Mouse (Mus musculus) frontal cortex, postnatal 10 days (tissue): ENCODE results near the gene Cdk2ap2.
"Not testable (repeated sequence)": the region's sequence is repeated elsewhere in the genome, so short reads cannot be mapped to it uniquely, and the experiment has no call there.

Experiments used
- DNase-seq, 2 experiments: peaks; one replicate each; pipeline ENCODE4 v3.0.0; 2022; ENCODE audit warnings: low spot score in 2 of 2, mixed read lengths in 1 of 2

Gene Cdk2ap2

DNA sequence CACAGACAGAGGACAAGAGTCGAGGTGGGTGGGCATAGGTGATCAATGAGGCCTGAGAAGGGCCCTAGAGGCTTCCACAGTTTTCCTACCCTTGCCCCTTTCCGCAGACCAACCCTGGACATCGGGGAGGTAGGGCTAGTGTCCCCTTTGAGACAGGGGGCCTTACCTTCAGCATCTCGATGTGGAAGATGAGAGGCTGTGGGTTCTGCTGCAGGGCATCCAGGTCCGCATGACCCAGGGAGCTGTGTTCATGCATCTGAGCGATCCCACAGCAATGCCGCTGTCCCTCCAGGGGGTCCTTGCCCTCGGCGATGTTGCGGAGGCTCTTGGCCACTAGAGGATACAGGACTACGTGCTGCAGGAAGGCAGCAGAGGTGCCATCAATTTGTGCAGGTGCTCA is 18.8 kb downstream of the Cdk2ap2 start:
- no peak for DNase-seq

DNA sequence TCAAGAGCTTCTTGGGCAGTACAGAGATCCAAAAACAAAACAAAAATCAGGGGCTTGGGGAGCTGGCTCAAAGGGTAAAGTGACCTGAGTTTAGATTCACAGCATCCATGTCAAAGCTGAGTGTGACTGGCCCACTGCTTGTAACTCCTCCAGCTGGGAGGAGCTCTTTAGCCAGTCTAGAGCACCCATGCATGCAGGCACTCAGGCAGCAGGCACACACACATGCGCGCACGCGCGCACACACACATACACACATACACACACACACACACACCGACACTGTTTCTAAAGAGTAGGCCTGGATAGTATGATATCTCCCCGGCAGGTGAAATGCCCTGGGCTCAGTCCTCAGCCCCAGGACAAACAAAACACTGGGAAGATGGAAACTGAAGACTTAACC is 20.0 kb downstream of the Cdk2ap2 start:
- DNase-seq: no peak

DNA sequence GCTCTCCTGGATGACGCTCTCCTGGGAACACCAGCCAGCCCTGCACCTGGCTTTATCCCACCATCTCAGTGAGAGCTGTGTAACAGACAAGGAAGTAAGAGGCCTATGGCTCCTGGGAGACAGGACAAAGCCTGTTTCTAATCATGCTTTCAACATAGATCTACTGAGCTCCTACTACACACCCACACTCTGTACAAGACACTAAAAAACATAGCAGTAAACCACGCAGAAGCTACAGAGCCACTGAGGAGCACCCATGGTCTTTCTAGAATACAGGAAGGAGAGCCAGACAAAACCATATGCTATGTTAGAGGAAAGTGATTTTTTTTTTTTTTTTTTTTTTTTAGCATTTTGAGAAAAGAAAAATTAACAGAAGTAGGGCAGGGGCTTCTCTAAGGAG is 21.4 kb downstream of the Cdk2ap2 start:
- DNase-seq: no peak

DNA sequence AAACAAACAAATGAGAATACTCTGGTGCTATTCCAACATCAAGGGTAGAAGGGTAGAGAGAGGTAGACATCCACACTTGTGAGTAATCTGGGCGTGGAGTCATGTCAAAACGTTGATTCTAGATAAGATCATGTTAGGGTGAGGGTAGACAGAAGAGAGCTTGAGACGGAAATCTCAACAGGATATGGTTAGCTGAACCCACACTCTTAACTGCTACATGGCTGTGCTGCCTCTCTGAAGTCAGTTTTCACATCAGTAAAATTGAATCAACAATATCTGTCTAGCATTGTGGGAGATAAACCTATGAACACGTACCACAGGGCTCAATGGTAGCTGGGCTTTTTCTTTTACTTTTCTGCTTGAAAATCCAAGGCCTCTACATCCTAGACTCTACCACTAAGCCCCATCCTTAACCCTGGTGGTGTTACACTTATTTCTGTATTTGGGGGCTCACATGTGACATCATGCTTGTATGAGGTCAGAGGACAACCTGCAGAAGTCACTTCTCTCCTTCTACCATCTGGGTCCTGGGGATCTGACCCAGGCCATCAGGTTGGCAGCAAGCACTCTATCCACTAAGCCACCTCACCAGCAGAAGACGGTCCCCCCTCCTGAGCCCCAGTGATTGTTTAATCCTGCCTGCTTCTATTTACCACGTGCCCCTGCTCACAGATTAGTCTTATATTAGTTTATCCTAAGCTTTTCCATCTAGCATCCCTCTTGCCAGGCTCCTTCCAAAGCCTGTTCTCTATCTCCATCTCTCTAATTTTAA is 22.9 kb downstream of the Cdk2ap2 start:
- no peak for DNase-seq

DNA sequence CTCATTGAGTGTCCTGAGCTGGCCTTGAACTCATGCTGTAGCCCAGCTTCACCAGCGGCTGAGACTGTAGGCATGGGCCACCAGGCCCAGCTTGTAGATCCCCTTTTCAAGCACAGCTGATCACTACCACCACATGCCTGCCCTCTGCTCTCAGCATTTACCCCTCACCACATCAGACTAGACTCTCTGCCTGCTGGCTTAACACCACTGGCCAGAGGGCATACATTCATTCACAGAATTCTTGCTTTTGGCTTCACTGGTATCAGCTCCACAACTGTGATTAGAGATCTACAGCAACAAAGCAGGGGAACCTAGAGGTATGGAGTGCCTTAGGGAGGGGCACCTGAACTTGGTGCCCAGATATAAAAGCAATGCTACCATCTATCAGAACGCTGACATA is 23.5 kb downstream of the Cdk2ap2 start:
- DNase-seq: no peak

DNA sequence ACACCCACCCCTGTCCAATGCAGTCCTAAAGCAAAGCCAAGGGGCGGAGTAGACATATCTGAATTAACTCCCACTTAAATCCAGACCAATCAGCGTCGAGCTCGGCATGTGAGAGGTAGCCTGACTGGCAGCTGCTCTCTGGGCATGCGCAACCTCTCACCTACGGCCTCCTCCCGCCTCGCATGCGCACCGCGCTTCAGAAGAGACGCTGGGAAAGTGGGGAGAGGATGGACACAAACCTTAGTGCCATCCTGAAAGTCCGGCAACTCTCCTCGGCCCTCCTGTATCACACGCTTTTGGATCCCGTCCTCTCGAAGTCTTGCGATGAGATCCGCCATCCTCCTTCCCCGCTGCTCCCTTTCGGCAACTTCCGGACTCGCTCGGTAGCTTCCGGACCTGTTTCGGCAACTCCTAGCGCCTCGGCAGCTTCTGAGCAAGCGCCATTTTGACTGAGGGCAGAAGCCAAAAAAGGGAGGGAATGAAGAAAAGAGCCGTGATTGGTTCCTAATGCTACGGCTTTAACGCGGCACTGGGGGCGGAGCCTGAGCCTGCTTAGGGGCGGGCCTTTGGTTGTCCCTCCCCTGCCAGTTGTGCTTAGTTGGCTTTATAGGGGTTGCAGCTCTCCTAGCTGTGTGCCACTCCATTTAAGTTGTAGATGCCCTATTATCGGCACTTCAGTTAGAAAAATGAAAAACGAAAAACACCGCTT is 24.3 kb downstream of the Cdk2ap2 start:
- peak; percentile 96 to 97 for DNase-seq

DNA sequence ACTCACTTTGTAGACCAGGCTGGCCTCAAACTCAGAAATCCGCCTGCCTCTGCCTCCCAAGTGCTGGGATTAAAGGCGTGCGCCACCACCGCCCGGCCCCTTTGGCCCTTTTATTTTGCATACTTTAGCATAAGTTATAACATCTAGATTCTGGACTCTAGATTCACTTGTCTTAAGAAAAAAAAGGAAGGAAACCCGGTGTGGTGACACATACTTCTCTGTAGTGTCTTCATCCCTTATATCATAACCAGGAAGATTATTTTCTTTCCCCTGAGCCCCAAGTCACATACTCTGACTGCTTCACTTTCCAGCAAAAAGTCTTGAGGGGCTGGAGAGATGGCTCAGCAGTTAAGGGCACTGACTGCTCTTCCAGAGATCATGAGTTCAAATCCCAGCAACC is 24.9 kb downstream of the Cdk2ap2 start:
- not testable (repeated sequence) for DNase-seq

DNA sequence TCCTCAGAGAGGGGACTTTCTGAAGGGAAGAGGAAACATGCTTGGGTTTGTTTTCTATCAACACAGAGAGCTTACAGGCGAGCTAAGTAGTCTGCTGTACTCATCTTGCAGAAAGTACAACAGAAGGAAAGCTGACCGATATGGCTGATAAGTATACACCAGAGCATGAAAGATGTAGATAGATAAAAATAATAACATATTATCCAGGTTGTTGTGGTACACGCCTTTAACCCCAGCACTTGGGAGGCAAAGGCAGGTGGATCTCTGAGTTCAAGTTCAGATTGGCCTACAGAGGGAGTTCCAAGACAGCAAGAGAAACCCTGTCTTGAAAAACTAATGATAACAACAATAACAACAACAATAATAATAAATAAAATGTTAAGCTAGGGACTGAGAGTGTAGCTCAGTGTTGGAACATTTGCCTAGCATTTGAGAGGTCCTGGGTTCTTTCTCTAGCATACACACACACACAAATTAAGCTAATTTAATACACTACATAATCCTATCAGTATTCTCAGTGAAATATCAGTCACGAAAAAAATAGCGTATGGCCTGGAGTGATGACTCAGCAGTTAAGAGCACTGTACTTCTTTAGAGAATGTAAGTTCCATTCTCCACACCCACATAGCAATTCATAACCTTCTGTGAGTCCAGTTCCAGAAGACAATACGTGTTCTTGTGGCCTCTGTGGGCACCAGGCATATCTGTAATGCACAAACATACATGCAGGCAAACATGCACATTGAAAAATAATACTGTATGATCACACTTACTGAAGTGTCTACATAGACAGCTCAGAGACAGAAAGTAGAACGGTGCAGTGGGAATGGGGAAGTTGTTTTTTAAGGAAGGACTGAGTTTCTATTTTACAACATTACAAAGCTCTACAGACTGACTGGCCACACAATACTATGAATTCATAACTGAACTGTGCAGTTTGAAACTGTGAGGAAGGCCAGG is 25.7 kb downstream of the Cdk2ap2 start:
- DNase-seq: no peak

DNA sequence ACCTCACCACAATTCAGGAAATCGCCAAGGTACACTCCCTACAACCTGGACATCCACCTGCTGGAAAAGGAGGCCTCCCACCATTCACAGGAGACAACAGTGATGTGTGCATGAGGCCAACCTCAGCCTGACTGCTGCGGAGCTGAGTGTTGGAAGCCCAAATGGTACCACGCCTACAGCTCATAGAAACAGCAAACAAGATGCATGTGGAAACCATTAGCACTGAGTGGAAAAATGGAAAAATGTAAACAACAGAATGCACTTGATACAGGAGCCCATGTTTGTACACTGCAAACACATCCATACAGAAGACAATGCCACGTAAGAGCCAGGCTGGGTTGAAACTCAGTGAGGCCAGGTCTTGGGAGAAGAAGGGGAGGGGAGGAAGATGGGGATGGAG is 27.4 kb downstream of the Cdk2ap2 start:
- DNase-seq: no peak

DNA sequence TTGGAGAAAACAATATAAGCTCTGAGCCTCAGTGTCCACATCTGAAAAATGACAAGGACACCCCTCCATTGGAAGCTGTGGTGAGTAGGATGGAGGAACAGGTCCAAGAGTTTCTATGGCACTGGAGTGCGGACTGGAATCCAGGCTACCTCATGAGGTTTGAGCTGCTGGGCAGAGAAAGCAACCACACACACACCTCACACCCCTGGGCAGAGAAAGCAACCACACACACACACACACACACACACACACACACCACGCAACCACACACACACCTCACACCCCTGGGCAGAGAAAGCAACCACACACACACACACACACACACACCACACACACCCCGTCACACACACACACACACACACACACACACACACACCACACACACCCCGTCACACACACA is 28.3 kb downstream of the Cdk2ap2 start:
- not testable (repeated sequence) for DNase-seq

DNA sequence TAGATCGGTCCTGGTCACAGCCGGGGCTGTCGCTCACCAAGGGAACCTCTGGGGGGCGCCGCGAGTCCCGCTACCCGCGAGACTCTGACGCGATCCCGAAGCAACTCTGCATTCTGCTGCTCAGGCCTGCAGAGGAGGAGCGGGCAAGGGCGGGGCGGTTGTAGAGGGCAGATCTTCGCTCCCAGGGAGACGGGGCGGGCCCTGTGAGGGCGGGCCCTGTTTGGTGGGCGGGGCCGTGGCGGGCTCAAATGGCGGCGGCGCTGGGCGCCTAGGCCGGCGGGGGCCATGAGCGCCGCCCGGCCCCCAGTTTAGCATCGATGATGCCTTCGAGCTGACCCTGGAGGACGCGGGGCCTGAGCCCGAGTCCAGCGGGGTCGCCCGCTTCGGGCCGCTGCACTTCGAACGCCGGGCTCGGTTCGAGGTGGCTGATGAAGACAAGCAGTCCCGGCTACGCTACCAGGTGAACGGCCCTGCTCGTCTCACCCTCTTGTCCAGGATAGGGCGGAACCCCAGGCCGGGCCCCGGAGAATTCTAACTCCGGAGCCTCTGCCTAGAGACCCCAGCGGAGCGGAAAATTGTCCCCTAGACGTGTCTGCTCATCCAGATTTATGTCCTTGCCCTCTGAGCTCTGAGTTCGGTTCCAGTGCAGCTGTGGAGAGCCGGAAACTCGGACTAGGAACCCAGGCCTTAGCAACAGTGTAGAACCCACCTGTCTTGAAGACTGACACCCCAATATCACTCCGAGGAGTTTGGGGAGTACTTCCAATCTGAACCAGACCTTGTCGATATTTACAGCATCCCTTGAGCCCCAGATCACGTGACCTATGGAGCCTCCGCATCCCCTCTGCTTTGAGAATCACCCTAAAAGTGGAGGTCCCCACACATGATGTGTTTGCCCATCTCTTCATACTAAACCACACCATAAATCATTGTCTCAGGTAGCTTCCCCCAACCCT is 29.0 kb downstream of the Cdk2ap2 start, which contains the start of gene Aip:
Gene Aip (minus strand): TSS at position 118 of the 956 bp plus-strand sequence.
- peak; percentile 98 for DNase-seq

DNA sequence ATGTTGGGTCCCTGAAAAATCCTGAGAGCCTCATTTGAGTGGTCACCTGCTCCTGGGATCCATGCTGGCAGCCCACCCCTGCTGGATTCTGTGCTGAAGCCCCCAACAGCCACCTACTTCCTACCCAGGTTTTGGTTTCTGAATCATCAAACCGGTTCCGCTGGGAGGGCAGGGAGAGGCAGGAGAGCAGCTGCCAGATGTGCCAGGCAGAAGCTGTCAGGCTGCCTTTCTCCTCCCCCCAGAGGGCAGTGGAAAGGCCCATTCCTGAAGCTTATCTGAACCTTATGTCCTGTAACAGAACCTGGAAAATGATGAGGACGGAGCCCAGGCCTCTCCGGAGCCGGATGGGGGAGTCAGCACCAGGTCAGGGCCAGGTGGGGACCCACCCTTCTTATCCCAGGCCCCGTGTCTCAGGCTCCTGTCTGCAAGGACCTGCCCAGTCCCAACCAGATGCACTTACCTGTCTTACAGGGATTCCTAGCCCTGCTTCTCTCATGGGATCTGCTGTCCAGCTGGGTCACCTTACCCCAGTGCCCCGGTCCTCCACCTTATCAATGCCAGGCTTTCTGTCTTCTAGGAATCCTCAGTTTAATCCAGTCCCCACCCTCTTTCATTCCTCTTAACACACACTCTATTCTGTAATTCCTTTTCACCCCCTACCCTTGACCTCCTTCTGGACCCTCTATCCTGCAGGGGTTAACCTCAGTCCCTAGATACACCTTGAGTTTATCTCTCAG is 29.9 kb downstream of the Cdk2ap2 start:
- DNase-seq: no peak

DNA sequence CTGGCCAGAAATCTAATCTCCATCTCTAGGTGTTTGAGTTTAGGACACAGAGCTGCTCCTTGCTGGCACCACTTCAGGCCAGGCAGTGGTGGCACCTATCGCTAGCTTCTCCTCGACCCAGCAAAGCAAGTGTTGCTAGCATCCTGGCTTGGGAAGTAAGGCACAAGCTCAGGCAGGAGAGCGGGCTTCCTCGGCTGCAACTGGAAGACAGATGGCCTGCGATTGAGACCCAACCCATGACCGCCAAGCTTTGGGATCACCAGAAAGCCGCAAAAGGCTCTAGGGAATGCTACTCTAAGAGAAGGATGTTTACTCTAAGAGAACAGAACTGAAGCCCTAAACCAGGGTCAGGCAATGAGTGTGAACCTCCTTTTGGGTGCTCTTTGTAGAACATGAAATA is 32.5 kb downstream of the Cdk2ap2 start:
- no peak for DNase-seq

DNA sequence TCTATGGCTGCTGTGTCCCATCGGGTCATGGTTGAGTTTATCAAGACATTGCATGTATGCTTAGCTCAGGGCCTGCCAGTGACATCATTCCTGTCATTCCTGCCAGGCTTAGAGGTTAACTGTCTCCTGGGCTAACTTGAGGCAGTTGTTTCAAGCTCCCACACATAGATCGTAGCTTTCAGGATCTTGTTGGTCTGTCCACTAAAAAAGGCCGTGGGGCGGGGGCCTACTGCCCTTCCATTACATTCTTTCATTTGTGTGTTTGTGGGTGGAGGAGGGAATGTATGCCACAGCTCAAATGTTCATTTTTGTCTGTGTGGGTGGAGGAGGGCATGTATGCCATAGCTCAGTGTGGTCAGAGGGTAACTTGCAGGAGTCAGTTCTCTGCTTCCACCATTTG is 33.1 kb downstream of the Cdk2ap2 start:
- DNase-seq: no peak

DNA sequence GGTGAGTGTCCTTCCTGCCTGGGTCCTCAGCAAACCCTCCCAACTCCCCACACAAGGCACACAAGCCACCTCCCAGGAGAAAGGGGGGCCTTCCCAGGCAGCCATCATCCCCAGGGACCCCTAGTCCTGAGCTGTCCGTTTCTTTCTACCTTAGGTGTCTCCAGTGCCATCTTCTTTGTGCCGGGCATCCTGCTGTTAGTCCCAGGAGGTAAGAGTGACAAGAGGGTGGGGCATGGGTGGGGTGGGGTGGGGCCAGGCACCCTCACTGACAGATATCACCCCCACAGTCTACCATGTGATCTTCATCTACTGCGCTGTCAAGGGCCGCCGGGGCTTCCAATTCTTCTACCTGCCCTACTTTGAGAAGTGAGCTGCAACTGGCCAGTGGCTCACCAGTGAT is 34.1 kb downstream of the Cdk2ap2 start:
- no peak for DNase-seq

DNA sequence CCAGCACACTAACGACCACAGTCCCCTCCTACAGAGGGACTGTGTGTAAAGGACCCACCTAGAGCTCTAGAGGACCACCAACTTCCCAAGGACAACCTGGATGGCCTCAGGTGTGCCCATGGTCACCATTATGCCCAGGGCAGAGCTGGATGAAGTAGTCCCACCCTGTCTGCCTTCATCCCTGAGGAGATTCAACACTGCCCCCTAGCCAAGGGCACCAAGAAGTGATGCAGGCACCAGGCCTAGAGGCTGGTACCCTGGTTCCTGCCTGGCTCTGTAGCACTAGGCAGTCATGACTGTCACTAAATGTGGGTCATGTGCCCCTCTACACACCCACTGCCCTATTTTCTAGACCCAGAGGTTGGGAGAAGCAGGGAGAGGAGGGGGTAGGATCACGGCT is 34.8 kb downstream of the Cdk2ap2 start:
- no peak for DNase-seq

DNA sequence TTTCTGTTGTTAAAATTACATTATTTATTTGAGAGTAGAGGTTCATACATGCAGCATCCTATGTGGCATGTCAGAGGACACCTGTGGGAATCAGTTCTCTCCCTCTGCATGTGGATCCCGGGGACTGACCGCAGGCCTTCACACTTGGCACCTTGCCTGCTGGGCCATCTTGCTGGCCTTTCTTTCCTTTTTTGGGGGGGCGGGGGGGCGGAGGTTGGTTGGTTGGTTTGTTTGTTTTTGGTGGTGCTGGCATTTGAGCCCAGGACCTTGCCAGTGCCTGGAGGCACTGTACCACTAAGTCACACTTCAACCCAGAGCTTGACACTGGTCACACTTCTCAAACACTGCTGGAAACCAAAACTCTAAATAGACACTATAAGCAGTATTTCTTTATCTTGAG is 37.4 kb downstream of the Cdk2ap2 start:
- no peak for DNase-seq

DNA sequence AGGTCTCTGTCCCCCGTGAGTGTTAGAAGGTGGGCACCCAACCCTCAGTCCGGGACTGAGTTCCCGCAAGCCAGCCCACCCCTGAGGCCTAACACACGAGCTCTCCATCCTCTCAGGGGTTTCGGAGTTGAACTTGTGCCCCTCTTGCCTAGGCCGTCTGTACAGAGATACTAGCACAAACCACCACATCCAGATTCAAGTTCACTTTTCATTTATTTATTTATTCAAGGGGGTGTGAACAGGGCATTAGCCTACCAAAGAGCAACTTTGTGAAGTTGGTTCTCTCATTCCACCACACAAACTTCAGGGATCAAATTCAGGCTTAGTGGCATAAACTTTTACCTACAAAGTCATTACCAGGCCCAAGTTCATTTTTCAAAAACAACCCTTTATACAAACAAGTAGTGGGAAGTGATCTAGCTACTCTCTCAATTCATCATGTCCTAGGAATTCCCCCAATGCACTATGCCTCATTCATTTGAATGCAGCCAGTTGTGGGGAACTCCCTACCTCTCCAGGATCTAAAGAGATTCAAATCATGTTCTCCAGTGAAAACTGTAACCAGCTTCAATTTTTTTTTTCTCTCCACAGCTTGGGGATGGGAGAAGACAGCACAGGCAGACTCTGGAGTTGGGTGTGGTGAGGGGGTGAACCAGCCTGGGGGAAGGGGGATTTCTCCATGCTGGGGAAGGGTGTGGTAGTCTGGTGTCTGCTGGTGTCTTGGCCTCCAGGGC is 38.4 kb downstream of the Cdk2ap2 start:
- DNase-seq: not testable (repeated sequence)

DNA sequence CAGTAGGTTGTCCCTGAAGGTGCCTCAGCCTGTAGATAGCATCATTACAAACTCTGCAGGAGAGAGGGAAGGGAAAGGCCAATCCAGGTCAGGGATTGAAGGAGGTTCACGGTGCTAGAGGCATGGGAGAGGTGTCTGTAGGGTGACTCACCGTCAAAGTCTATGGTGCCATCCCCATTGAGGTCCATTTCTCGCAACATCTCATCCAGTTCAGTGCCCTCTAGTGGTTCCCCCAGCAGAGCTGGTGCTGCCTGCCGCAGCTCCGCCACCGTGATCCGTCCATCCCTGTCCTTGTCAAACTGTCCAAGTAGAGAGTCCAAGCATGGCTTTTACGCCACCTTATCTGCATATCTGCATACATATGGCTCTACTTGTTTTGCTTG is 39.0 kb downstream of the Cdk2ap2 start:
- DNase-seq: not testable (repeated sequence)

DNA sequence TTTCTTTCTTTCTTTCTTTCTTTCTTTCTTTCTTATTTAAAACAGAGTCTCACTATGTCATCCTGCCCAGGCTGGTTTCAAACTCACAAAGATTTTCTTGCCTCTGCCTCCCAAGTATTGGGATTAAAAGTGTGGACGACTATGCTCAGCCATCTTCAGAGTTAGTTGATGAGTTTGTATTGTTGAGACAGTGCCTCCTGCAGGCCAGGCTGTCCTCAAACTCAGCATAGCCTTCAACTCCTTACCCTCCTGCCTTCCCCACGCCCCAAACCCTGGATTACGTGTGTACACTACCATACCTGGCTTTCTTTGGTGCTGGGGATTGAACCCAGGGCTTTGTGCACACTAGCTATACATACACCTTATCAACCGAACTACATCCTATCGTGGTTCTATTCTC is 39.5 kb downstream of the Cdk2ap2 start:
- no peak for DNase-seq
